Mouse (Mus musculus) 3134 (cell line): ENCODE results near the gene Abcb1a.
"Not testable (repeated sequence)": the region's sequence is repeated elsewhere in the genome, so short reads cannot be mapped to it uniquely, and the experiment has no call there.

ENCODE experiments used
- DNase-seq: peaks from one replicate; pipeline ENCODE4 v3.0.0-alpha.2; 2011; ENCODE audit warnings: low spot score; ENCODE audit not compliant: insufficient read length; ENCODE audit errors: extremely low read depth

Abcb1a gene

DNA sequence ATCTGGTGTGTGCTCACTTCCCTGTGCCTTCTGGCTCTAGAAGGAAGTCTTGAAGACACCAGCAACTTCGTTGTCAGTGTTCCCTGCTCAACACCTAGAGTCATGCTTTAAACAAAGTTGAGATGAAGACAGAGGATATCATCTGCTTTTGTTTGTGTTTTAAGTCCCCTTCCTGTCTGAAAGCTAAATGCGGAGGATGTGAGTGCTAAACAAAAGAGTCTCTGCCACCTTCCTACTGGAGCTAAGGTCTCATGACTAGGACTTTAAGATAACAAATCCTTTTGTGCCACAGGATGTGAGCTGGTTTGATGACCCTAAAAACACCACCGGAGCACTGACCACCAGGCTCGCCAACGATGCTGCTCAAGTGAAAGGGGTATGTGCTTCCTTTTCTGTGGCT is 63.0 kb downstream of the Abcb1a start:
- DNase-seq = no peak

DNA sequence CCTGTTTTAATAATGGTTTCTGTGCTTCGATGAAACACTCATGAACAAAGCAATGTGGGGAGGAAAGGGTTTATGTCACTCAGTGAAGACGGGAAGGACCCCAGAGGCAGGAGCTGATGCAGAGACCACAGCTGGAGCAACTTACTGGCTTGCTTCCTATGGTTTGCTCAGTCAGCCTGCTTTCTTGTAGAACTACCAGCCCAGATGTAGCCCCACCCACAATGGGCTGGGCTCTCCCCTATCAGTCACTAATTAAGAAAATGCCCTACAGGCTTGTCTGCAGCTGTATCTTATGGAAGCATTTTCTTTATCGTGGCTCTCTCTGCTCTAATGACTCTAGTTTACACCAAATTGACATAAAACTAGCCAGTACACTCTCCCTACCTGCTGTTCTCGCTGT is 67.9 kb downstream of the Abcb1a start:
- no peak for DNase-seq

DNA sequence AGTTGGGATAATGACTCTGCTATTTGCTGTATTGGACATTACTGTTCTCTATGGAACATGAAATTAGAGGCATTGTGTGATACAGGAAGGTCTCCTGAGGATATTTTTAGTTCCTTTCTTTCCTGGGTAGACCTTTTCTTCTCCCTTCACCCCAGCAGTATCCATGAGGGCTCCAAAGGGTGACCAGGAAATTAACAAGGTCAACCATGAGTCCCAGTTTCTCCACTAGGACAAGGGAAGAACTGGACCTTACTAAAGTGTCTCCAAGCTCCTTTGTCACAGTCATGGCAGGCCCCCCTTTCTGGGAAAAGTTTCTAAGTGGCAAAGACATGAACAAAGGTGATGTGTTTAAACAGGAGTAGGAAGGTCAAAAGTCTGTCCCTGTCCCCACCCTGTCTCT is 72.8 kb downstream of the Abcb1a start:
- DNase-seq = no peak

DNA sequence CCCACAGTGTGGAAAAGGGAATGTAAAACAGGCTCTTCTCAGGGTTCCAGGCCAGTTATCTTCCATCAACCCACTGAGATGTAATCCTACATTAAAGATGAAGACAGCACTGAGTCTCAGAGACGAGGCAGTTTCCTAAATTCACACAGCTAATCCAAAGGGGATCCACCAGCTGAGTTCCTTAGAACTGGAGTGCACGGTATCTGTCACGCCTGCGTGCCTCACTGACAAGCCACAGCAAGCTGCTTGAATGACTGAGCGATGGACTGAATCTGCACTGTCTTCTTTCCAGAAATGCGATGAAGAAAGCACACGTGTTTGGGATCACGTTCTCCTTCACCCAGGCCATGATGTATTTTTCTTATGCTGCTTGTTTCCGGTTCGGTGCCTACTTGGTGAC is 73.4 kb downstream of the Abcb1a start:
- DNase-seq = not testable (repeated sequence)

DNA sequence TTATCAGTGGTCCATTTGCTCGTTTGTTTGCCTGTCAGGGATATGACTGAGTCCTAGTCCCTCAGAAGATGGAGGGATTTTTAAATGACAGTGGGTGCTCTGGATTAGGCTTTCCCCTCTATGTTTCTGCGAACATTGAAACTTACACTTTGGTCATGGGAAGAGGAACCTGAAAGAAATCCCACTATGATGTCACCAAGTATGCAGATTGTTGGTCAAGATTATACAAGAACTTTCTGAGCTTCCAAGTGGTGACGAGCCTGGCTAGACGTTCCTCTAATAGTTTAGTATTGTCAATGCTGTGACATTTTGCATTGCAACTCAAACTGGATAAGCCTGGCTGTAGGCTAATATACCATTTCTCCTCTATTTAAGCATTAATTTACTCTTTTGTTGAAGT is 76.5 kb downstream of the Abcb1a start:
- no peak for DNase-seq

DNA sequence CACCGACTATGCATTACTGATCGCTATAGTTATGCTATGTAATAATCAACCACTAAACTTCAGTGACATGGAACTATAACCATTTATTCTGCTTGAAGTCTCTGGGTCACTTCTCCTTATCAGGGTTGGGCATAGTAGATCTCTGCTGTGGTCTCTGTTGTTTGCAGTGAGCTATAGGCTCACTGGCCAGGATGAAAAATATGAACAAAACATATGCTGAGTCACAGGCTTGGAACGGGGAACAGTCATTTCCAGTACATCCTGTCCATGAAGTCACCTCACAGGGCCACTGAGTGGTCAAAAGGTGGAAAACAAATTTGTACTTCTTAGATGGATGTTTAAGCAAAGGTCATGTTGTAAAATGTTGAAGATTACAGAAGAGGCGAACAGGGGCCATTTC is 77.2 kb downstream of the Abcb1a start:
- no peak for DNase-seq

DNA sequence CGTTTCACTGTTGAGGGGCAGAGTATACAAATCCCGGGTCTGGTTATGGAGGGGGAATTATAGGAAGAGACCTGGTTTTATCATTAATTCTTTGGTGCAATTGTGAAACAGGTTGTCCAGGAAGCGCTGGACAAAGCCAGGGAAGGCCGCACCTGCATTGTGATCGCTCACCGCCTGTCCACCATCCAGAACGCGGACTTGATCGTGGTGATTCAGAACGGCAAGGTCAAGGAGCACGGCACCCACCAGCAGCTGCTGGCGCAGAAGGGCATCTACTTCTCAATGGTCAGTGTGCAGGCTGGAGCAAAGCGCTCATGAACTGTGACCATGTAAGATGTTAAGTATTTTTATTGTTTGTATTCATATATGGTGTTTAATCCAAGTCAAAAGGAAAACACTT is 87.4 kb downstream of the Abcb1a start:
- DNase-seq = not testable (repeated sequence)

DNA sequence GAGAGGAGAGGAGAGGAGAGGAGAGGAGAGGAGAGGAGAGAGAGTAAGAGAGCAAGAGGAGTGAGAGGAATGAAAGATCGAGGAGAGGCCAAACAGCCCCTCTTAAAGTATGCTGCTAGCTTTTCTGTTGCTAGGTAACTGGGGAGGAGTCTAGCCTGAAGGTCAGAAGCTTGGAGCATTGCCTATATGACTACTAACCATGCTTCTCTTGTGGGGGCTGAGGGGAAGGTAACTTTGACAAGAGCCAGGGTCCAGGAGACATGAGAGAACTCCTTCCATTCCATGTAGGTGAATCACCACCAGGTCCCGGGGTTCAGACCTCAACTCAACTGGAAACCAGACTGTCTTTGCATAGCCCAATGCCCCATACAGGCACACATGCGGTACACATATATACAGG is 113.0 kb downstream of the Abcb1a start:
- no peak for DNase-seq

DNA sequence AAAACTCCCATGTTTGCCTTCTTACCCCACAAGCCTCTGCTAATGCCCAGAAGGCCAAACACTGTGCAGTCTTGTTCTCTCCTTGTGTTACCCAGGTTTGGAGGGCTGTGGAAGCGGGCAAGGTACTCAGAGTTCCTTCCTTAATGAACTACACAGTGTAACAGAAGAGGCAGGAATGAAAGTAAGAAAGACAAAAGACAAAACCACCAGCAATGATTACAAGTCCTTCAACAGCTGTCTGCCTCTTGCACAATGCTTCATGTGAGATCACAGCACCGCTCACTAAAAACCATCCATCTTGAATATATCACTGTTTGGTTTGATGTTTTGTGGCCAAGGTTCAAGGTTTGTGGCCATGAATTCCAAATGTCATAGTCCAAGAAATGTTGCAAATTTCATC is 118.4 kb downstream of the Abcb1a start:
- no peak for DNase-seq

DNA sequence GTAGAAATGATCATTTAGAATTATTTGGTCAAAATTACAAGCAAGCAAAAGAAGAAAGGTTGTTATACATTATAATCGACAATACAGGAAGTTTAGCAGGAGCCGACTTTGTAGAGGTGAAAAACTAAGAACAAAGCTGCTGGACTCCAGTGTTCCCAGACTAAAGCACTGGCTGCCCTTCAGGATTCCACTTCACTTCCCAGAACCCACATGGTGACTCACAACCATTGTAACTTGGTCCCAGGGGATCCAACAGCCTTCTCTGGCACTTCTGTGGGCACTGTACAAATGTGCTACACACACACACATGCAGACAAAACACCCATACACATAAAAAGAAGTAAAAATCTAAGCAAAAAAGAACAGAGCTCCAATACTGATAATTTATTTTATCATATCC is 118.9 kb downstream of the Abcb1a start:
- DNase-seq = peak; percentile 39

DNA sequence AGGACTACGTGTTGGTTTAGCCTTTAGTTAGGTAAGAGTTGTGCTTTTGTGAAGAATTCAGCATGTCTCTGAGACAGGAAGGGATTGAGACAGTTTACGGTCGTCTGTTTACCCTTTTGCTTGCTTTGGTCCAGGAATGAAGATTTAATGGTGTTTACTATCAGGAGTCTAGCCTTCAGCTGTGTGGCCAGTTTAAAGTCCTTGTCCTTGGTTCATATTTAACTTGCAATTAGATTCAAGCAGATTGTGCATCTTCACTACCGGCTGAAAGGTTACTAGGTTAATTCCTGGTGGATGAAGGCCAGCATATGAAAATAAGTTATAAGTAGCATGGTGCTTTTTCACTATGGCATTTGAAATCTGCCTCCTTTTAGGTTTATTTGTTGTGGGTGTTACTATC is 132.4 kb downstream of the Abcb1a start:
- no peak for DNase-seq
